Mouse (Mus musculus): Measurements from ENCODE around the gene Crisp3. TPM values are rescaled to one million over a fixed set of nuclear protein-coding genes. Genes with fewer than 3 reads are reported as not detected.
"Not testable (repeated sequence)": the region's sequence is repeated elsewhere in the genome, so short reads cannot be mapped to it uniquely, and the experiment has no call there.

Crisp3 gene
- not detected for total RNA-seq (2022)

GRCm38 (mm10) chr17:40242135-40242534 lies at the start of gene Crisp3:
Crisp3 (minus strand) TSS chr17:40242288.
- DNase-seq: no peak

GRCm38 (mm10) chr17:40285435-40285834 lies 43.3 kb upstream of the Crisp3 start:
- no peak for DNase-seq

- no peak for DNase-seq
Measured at GRCm38 (mm10) chr17:40275519-40275918, 33.4 kb upstream of the Crisp3 start.

GRCm38 (mm10) chr17:40274906-40275470 lies 32.9 kb upstream of the Crisp3 start:
- DNase-seq: no peak

- no peak for DNase-seq
Measured at GRCm38 (mm10) chr17:40252487-40252886, 10.4 kb upstream of the Crisp3 start.

- DNase-seq: no peak
Measured at GRCm38 (mm10) chr17:40208540-40208939, 33.5 kb downstream of the Crisp3 start, which contains the start of gene Pgk2. Pgk2 (minus strand) TSS chr17:40208640.

GRCm38 (mm10) chr17:40201803-40202202 lies 40.3 kb downstream of the Crisp3 start:
- DNase-seq: not testable (repeated sequence)

GRCm38 (mm10) chr17:40190192-40190591 lies 51.9 kb downstream of the Crisp3 start:
- DNase-seq: not testable (repeated sequence)

Other genes with a start within 250 kb of the Crisp3 start
- not detected for gene AC192777.2, start 146.8 kb downstream of the Crisp3 start, total RNA-seq (2022)
- gene Pgk2, start 33.6 kb downstream of the Crisp3 start, total RNA-seq (2022): not detected
- not detected for gene Crisp1, start 76.9 kb upstream of the Crisp3 start, total RNA-seq (2022)